Mouse (Mus musculus) heart, adult 8-10 months (tissue): Measurements from ENCODE around the gene Adgrf3. TPM values are rescaled to one million over a fixed set of nuclear protein-coding genes. Genes with fewer than 3 reads are reported as not detected.
"Not testable (repeated sequence)": the region's sequence is repeated elsewhere in the genome, so short reads cannot be mapped to it uniquely, and the experiment has no call there.

ENCODE experiments used
- DNase-seq: peaks from one replicate; pipeline ENCODE4 v3.0.0; 2022; ENCODE audit warnings: low spot score
- total RNA-seq, 4 experiments: library from RNA; stranded (reverse); gene quantifications; 2 replicates each; pipeline ENCODE4 v1.2.4; 2022

Gene Adgrf3
- under 1 TPM in 1 of 4 experiments, not detected in 3; 0.57 TPM for total RNA-seq

DNA sequence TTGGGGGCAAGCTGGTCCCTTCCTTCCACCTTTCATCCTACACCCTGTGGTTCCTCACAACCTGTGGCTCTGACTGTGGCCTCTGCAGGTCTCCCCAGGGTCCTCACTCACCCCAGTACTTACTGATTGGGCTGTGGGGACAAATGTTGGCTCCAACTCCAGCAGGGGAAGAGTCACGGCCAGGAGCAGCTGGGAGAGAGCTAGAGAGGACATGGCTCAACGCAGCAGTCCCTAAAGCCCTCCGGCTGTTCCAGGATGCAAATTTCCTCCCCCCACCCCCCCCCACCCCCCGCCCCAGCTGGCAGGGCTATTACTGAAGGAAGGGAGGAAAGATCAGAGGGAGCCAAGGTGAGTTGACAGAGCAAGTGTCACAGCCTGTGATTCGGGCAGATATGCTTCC lies at the start of gene Adgrf3:
Gene Adgrf3 (minus strand): TSS at position 230 of the 400 bp plus-strand sequence.
- no peak for DNase-seq

DNA sequence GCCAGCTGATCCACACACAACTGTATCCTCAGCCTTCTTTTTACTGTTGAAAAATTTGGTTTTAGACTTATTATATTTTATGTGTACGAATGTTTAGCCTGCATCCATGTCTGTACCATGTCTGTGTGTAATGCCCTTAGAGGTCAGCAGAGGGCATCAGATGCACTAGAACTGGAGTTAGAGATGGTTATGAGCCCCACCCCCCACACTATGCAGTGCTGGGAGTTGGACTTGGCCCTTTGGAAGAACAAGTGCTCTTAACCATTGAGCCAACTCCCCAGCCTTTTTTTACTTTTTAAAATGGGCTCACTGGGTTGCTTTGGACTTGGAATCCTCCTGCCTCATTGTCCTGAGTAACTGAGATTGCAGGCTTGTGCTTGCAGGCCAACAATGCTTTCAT lies 42.1 kb upstream of the Adgrf3 start:
- DNase-seq, result no peak

DNA sequence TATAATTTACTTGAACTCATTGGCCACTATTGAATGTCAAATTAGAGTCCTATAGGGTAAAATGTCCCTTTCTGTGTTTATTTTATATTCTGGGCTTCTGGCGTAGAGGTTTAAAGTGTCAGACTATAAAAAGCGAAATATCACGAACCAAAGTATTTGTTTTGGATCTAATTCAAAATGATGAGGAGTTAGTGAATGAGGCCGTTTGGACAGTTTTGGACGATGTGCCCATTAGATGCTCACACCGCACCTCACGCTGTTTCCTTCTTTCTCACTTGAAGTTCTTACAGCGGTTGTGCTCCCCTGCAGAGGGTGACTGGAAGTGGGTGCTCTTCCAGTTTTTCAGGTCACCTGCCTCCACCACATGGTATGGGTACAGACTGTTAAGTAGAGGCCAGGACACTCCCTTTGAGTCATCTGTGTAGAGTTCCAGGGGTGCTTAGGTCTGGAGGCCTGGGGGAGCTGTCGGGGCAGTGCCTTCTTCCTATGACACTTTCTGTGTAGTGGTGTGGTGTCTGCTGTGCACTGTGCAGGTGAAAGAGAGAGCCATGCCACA lies 40.4 kb upstream of the Adgrf3 start:
- no peak for DNase-seq

DNA sequence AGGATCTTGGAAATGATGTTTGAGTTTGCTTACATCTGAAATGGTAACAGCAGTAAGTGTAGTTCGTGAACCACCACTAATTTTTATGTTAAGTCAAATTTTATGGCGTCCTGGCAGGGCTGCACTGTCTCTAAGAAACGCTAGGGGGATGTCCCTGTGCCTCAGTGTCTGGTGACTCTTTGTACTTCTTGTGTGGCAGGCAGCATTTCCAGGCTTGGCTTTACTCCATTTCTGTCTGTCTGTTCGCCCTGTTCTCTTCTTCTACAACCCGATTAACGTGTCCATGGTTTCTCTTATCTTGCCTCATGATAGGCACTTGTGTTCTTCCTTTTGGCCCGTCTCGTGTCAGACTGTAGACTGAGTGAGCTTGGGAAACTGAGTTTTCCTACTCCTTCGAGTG lies 38.2 kb upstream of the Adgrf3 start:
- DNase-seq, result no peak

DNA sequence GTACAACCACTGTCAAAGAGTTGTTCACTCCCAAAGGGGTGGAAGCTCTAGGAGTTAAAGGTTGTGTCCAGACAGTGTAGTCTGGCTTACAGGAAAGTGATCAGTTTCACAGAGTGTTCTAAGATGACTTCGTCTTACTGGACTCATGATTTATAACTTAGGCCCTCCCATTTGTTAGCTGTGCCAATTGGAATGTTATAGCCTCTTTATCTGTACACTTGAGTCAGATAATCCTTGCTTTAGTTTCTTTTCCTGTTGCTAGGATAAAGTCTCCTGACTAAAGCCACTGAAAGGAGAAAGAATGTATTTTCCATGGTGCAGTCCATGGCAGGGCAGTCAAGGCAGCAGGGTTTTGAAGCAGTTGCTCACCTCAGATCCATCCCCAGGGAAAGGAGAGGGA lies 36.9 kb upstream of the Adgrf3 start:
- DNase-seq, result no peak

DNA sequence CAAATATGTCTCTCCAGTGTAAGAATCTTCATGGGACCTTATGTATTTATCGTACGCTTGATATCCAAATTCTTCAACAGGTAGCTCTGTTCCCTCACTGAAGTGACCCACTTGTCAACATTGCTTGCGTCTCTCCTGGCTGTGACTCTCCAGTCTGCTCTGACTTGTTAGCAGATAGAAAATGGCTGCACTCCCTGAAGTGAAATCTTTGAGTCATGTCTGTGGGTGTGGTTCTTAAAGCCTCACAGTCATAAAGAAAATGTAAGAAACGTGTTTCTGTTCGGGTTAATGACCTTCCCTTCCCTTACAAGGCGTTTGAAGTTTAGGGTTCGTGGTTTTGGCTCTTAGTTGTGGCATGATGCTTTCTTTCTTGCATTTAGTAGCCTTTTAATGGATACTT lies 35.0 kb upstream of the Adgrf3 start:
- DNase-seq, result no peak

DNA sequence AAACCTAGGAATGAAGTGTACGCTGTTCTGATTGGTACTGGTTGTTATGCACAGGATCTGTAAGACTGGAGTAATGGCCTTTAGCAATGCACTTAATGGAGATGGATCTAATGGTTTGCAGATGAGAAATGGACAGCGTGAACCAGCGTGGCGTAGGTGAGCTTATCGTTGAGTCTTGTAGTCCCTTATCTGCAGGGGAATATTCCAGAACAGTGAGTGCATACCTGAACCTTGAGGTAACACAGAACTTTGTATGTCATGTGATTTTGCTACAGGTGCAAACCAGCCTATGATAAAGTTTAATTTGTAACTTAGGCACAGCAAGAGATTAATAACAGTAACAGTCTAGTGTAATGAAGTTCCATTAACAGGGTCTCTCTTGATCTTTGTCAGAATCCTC lies 33.0 kb upstream of the Adgrf3 start:
- DNase-seq, result no peak

DNA sequence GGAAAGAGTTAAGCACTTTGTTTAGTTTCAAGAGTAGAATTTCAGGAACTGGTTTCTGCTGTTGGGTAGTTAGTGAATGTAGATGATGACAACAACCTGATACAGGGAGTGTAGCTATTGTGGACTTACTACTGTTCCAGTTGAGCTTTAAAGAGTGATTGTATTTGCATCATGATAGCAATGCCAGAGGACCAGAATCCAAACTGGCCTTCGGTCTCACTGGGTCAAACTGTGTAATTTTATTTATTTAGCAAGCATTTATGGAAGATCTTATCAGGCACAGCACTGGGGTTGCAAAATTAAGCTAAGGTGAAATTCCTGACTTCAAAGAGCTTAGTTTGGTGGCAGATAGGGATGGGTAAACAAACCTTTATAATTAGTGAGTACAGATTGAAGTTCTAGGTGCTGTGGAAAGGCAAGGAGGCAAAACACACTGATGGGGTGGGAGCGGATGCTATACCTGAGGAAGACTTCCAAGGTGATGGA lies 30.2 kb upstream of the Adgrf3 start:
- DNase-seq, result no peak

DNA sequence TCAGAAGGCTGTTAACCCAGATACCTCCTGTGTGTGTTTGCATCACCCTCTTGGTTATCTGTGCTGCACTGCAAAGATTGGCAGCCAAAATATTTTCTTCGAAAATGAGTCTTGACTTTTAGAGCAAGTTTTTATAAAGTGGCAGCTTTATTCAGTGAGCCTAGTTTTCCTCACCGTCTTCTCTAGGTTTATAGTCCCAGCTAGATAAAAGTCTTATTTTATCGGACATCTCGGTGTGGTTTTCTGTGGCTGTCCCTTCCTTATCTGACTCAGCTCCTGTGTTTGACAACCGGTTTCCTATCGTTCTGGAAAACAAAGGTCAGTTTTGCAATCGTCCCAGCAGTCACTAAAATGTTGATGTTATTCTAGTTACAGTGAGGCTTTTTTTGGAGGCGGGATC lies 28.5 kb upstream of the Adgrf3 start:
- no peak for DNase-seq

DNA sequence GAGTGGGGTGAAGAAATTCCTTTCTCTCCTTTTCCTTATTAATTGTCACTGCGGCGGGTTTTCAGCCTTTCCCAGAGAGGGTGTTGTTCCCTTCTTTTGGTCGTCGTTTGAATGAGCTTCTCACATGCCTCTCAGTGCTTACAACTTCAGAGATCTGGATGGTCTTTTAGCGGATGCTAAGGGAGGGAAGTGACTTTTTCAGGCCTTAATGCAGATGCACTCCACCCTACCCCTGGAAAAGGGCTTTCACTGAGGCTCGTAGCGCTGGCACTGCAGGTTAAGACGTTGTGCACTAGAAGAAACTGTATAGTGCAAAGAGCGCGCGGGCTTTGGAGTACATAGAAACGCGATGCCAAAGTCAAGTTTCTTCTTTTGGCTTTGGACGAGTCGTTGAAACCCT lies 27.5 kb upstream of the Adgrf3 start:
- DNase-seq, result no peak

DNA sequence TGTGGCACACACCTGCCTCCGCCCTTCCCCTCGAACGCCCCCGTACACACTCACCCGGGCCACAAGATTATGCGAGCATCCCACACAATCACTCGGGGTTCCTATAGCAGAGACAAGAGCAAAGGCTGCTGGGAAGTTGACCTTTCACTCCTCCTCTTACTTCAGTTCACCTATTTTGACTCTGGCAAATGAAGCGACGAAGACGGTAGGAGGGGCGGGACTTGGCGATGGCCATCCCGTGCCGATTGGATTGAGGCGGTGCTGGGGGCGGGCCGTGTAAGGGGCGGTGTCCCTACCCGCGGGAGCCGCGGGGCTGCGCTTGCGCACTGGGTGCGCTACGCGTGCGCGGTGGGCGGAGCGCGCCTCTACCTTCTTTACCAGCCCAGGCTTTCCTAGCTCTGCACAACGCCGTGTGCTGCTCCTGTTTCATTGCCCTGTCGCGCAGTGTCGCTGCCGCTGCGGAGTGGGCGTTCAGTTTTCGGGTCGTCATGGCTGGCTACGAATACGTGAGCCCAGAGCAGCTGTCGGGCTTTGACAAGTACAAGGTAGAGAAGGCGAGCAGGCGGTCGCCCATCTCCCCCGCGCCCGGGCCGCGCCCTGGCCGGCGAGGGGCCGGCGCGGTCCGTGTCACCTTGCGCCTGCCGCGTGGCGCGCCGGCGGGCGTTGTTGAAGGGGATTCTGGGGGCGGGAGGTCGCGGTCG lies 26.9 kb upstream of the Adgrf3 start, which contains the start of gene Selenoi:
Gene Selenoi (plus strand): TSS at position 311 of the 701 bp plus-strand sequence.
- DNase-seq, result peak; percentile 99

DNA sequence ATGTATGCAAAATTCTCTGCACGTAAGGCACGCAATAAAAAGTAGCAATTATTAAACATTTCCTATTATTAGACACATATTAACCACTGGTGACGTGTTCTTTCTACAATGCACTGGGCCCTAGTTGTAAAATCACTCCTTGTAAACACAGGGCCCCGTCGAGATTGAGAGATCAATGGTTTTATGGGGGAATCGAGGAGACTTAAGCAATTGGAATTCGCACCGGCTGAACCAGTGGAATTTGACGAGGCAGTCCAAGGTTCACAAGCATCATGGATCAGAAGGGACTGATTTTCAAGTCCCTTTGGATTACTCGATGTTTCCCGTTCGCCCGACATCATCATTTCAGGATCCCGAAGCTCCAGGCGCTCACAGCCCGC lies 26.4 kb upstream of the Adgrf3 start:
- peak; percentile 3 for DNase-seq

DNA sequence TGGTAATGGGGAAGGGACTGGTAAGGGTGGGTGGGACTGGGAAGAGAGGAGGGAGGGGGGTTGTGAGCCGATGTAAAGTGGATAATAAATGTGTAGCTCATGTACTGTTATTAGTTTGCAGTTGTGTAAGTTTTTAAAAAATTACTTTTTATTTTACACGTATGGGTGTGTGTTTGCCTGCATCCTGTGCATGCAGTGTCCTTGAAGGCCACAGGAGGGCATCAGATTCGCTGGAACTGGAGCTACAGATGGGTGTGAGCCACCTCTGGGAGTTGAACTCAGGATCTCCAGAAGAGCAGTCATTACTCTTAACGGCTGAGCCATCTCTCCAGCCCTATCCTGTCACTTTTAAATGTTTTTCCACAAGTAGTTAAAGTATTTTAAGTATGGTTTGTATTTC lies 25.4 kb upstream of the Adgrf3 start:
- DNase-seq, result no peak

DNA sequence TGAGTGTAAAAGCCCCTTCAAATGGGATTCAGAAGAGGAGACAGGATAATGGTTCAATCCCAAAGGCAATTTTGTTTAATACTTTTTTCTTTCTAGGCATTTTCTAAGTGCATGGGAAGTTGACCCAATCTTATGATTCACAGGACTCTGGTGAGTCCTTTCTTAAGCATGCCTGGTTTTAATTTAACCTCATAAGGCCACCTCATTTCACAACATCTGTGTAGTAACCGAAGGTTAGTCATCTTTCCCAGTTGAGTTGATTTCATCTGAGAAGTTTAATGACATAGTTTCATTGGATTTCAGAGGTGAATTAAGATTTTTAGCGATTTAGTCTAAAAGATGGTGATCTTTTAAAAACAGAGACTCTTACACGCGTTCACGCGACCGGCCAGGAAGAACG lies 17.2 kb upstream of the Adgrf3 start:
- no peak for DNase-seq

DNA sequence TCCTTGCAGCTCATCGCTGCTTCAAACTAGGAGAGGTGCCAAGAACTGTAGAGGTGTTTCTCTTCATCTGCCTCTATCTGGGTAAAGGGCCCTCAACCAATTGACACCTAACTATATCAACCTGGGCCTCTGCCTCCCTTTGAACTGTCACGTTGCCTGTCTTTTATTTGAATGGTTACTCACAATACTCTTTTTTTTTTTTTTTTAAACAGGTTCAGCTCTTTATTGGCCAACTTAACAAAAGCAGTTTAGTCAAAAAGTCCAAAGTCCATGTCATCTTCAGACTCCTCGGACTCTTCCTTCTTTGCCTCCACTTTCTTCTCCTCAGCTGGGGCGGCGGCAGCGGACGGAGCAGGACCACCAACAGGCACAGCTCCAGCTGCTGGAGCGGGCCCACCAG lies 15.1 kb upstream of the Adgrf3 start:
- no peak for DNase-seq

DNA sequence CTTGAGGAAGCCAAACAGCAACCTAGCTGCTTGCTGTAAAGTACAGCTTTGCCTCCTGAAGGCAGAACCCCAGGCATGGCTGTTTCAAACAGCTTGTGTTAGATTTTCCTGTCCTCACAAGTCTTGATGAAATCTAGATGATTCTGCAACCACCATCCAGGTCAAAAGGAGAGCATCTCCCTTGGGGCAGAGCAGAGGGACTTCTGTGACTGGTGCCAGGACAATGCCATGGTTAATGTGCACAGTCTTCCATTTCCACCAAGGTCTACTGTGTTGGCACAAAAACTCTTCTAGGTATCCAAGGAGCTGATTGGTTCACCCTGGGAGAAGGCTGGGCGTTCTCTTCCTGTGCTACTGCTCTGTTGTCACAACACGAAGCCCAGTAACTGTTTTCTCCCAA lies 14.2 kb upstream of the Adgrf3 start:
- no peak for DNase-seq

DNA sequence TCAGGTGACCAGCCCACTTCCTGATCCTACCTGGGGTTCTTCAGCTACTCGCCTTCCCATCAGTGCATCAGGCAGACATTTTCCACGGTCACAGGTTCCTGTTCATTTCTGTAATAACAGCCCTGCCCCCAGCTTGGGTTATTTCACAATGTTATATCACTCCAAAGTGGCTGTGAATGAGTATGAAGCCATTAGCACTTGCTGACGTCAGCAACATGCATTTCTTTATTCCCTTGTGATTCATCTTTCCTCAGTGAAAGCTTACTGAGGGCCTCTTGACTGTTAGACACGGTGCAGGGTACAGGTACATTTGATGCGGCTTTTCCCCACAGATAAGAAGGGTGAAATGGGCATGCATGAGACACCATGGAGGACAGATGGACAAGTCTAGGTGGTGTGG lies 10.4 kb upstream of the Adgrf3 start:
- no peak for DNase-seq

DNA sequence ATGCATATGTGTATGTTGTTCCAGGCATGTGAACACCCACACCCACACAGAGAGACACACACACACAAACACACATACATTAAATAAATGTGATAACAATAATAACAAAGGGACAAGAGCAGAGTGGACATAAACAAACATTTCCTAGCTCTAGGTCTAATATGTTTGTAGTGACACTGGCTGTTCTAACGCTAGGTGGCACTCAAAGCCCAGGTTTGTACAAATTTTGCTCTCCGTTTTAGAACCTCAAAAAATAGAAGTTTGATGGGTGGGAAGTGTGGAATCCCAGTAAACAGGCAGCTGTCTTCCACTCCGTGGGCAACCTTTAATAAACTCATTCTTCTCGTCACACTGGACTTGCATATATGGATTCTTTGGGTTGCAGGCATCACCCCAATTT lies 9.4 kb upstream of the Adgrf3 start:
- peak; percentile 59 for DNase-seq

DNA sequence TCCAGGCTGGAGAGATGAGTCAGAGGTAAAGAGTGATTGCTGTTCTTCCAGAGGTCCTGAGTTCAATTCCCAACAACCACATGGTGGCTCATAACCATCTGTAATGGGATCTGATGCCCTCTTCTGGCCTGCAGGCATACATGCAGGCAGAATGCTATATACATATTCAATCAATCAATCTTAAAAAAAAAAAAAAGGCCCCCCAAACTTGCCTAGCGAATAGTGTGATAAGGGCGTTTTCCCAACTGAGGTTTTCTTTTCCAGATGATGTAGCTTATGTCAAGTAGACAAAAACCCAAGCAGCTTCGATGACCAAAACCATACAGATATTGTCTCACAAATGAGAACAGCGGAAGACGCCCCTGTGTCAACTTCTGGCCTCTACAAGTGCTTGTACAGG lies 5.2 kb upstream of the Adgrf3 start:
- not testable (repeated sequence) for DNase-seq

DNA sequence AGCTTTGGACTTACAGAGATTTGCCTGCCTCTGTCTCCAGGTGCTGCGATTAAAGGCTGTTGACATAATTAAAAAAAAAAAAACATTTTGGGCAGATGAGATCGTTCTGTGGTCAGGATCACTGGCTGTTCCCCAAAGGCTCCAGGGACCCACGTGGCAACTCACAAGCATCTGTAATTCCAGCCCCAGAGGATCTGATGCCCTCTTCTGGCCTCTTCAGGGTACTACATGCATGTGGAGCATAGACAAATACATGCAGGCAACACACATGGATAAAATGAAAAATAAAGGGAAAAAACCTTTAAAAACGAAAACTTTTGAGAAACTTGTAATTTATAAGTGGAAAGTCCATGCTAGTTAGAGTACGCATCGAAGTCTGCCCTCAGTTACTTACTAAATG lies 1.8 kb upstream of the Adgrf3 start:
- peak; percentile 19 for DNase-seq

DNA sequence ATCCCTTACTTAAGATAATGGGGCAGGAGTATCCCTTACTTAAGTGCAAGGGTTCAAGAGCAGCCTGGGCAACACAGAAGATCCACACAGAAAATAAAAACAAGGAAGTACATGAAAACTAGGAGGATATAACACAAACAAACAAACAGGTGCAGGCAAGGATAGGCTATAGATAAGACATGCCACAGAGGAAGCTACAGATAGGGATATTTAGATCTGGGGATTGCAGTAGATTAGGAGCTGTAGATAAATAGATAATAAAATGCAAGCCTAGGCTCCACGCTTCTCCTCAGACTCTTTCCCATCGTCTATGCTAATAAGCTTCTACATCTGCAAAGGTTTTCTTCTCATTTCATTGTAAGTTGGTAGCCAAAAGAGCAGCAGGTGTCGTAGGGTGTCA lies 488 bp downstream of the Adgrf3 start:
- DNase-seq, result no peak

DNA sequence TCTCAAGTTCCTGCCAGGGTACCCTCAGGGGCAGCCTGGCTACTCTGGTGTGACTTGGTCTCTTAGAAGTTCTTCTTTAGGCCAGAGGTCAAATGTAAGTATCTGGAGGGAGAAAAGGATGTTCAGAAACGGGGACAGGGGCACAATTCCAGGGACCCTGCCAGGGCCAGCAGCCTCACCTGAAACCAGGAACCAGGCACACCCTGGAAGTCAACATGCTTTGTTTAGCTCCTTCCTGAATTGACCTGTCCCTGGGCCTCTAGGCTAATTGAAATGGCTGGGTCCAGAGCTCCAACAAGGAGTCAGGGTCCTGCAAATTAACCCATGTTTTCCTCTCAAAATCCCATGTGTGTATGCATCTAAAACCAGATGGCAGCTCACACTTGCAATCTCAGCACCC lies 1.1 kb downstream of the Adgrf3 start:
- no peak for DNase-seq

DNA sequence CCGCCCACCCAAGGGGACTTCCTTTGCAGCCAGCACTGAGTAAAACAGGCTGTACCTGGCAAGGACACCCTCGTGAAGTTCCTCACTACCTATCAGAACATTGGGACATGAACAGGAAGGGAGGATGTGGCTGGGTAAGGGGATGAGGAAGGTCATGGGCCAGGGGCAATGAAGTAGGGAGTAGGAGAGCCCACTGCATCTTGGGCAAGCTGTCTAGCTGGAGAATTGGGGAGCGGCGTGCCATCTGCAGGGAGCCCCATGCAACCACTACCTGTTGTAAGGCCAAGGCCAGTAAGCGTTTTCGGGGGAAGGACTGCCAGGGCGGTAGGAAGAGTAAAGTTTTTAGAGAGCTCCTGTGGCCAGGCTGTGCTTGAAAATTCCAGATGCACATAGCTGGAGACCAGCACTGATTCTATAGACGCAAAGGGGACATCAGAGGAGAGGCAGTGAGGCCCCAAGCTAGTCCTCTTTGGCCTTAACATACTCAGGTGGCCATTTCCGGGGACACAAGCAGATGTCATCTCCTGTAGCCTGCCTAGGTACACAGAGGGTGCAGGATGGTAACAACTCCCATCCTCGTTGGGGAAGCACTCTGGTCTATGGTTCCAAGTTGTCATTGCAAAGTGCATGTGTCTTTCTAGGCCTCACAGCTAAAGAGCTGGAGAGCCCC lies 2.2 kb downstream of the Adgrf3 start:
- DNase-seq, result no peak
